Mouse (Mus musculus): ENCODE measurements around the gene Dctpp1. TPM values are rescaled to one million over a fixed set of nuclear protein-coding genes. Genes with fewer than 3 reads are reported as not detected.

The Dctpp1 gene
- polyA plus RNA-seq, 1 experiment from 2014 or later = 130 TPM

DNA sequence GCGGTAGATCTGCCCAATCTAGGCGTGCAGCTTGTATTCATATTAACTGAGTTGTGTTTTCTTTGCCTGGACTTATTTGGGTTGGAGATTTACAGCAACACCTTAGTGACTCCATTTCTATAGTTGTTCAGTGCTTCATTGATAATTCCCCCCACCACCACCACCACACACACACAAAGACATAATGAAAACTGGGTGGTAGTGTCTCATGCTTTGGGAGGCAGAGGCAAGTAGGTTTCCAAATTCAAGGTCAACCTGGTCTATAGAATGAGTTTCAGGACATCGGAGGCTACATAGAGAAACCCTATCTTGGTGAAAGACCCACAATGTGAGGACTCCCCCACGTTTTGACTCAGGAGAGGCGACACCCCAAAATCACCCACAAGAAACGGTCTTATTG lies 35.9 kb downstream of the Dctpp1 start:
- no peaks in the 10 kb centered on the region for H3K4me1 ChIP-seq
- no peaks in the 10 kb centered on the region for H3K9me3 ChIP-seq
- no peaks in the 10 kb centered on the region for H3K27me3 ChIP-seq (replicated peaks)
- WGBS = 93% methylated on average over 6 of the region's 6 CpGs
- H3K4me2 ChIP-seq (replicated peaks) = no peak overlapping the region
- H3K9ac ChIP-seq = no peak overlapping the region
- peaks cover 9% of the 10 kb centered on the region for H3K36me3 ChIP-seq
- ATAC-seq (ENCODE audit: low FRiP score, low read depth) = no peak
- no peak overlapping the region for H3K27ac ChIP-seq
- no peak overlapping the region for H3K4me3 ChIP-seq

DNA sequence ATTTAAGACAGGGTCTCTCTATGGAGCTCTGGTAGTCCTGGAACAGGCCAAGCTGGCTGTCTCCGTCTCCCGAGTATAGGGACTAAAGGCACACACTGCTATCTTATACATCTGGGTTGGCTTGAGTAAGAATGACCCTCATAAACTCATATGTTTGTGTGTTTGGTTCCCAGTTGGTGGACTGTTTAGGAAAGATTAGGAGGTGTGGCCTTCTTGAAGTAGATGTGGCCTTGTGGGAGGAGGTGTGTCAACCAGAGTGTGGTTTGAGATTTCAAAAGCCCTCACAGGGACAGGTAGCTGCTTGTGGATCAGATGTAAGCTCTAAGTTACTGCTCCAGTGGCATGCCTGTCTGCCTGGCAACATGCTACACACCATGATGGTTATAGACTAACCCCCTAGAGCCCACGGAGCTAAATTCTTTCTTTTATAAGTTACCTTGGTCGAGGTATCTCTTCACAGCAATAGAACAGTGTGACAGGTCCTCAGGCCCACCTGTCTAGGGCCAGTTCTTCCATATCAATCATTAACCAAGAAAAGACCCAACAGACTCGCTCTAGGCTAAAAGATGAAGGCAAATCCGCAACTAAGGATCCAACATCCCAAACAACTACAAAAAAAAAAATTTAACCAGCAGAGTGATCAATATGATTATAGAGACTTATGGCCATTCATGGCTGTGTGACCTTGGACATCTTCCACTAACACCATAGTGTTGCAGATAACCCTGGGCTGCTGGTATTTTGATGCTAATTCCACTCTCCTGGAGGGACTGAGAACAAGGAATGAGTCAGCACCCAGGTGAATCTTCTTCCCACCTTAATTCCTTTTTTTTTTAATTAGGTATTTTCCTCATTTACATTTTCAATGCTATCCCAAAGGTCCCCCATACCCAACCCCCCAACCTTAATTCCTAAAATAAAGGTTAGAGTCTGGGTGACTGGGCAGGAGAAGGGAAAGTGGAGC lies 36.7 kb downstream of the Dctpp1 start:
- WGBS = 90% methylated on average over 6 of the region's 6 CpGs
- no peaks in the 10 kb centered on the region for H3K4me1 ChIP-seq
- H3K9ac ChIP-seq = no peak overlapping the region
- no peak overlapping the region for H3K4me3 ChIP-seq
- no peak overlapping the region for H3K27ac ChIP-seq
- no peak overlapping the region for H3K4me2 ChIP-seq (replicated peaks)
- peaks cover 2% of the 10 kb centered on the region; the same call in 1 of the 2 replicates for H3K36me3 ChIP-seq
- H3K27me3 ChIP-seq (replicated peaks) = no peaks in the 10 kb centered on the region
- ATAC-seq (ENCODE audit: low FRiP score, low read depth) = no peak
- no peaks in the 10 kb centered on the region for H3K9me3 ChIP-seq

DNA sequence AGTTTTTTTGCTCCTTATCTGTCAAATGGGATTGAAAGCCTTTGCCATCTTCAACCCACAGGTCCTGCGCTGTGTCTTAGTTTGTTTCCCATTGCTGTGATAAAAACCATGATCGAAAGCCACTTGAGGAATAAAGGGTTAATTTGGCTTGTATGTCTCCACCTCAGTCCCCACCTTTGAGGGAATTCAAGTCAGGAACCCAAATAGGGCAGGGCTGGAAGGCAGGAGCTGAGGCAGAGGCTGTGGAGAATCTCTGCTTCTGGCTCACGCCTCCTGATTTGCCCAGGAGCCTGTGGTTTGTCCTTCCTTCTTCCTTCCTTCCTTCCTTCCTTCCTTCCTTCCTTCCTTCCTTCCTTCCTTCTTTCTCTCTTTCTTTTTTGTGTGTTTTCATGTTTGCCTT lies 37.4 kb downstream of the Dctpp1 start:
- Histone ChIP-seq H3K4me1 (no peaks in the 10 kb centered on the region), H3K27ac (no peak overlapping the region), H3K27me3 (replicated peaks) (no peaks in the 10 kb centered on the region), H3K4me2 (replicated peaks) (no peak overlapping the region), H3K36me3 (peaks cover 2% of the 10 kb centered on the region; the same call in 1 of the 2 replicates), H3K4me3 (no peak overlapping the region), H3K9me3 (no peaks in the 10 kb centered on the region), H3K9ac (no peak overlapping the region)
- ATAC-seq (ENCODE audit: low FRiP score, low read depth) = no peak
- WGBS = 97% methylated on average over 3 of the region's 3 CpGs

DNA sequence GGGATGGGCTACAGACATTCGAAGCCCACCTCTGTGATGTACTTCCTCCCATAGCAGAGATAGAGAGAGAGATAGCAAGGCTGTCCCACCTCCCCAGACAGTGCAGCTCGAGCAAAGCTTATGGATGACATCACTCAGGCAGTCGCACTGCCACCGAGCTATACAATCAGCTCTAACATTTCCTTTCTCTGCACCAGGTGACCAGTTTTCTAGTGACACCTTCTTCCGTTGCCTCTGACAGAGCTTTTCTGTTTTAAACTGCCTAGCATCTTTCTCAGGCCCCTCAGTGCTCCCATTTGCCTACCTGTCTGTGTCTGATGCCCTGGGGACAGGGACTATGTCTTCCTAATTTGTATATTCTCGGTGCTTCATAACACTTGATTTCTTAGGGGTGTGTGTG lies 40.1 kb downstream of the Dctpp1 start:
- no peak overlapping the region for H3K27ac ChIP-seq
- no peak overlapping the region for H3K4me2 ChIP-seq (replicated peaks)
- no peak for ATAC-seq (ENCODE audit: low FRiP score, low read depth)
- 81% methylated on average over 6 of the region's 6 CpGs for WGBS
- H3K36me3 ChIP-seq = peaks cover 2% of the 10 kb centered on the region; the same call in 1 of the 2 replicates
- H3K4me1 ChIP-seq = no peaks in the 10 kb centered on the region
- no peaks in the 10 kb centered on the region for H3K27me3 ChIP-seq (replicated peaks)
- H3K9ac ChIP-seq = no peak overlapping the region
- no peak overlapping the region for H3K4me3 ChIP-seq
- H3K9me3 ChIP-seq = no peaks in the 10 kb centered on the region

DNA sequence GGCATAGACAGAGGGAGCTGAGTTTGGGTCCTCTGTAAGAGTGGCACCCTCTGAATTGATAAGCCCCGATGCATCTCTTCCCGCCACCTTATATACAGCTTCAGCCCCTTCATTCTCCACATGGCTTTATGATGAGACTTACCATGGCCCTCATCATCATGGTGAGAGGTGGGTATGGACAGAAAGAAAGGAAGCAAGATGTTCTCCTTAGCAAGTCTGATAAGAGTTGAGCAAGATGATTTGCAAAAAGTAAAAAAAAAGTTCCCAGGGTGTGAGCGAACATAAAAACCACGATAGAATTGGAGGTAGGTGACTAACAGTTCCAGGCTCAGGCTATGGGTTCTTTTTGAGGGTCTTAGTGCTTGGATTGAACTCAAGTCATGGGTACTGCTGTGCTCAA lies 41.8 kb downstream of the Dctpp1 start:
- no peak for ATAC-seq (ENCODE audit: low FRiP score, low read depth)
- 0 out of 2 replicates have a peak, but pooled peaks cover 10% of the 10 kb centered on the region for H3K27me3 ChIP-seq (replicated peaks)
- peaks cover 2% of the 10 kb centered on the region; the same call in 1 of the 2 replicates for H3K36me3 ChIP-seq
- no peak overlapping the region for H3K9ac ChIP-seq
- 94% methylated on average over 4 of the region's 4 CpGs for WGBS
- no peaks in the 10 kb centered on the region; the same call in 1 of the 2 replicates for H3K4me1 ChIP-seq
- no peaks in the 10 kb centered on the region for H3K9me3 ChIP-seq
- H3K27ac ChIP-seq = no peak overlapping the region
- no peak overlapping the region for H3K4me3 ChIP-seq
- no peak overlapping the region for H3K4me2 ChIP-seq (replicated peaks)

DNA sequence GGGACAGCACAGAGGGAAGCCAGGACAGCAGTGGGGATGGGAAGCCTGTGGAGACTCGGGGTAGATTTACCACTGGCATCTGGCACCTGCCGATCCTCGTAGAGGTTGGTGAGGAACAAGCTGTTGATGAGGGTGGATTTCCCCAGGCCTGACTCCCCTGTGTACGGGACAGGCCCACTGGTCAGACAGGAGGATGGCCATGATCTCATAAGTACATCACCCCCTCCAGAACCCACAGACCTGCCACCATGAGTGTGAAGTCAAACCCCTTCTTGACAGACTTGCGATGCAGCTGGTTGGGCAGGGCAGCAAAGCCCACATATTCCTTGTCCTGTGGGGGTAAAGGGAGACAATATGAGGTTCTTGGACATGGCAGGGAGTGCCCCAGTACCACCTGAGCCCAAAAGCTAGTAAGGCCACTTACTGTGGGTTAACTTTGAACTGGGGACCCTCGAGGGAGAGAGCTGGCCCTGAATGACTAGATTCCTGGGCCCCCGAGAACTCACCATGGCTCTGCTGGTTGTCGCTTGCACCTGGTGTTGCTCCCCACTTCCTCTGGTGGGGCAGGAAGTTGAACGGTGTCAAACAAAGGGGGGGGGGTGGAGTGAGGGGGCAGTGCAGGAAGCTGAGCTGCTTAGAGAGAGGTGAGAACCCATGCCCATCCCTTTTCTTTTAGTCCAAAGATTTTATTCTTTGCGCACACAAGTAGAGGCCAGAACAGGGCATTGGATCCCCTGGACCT lies 42.4 kb downstream of the Dctpp1 start:
- H3K4me1 ChIP-seq = no peaks in the 10 kb centered on the region; the same call in 1 of the 2 replicates
- H3K9me3 ChIP-seq = no peaks in the 10 kb centered on the region
- H3K36me3 ChIP-seq = no peaks in the 10 kb centered on the region; the same call in 1 of the 2 replicates
- H3K27ac ChIP-seq = no peak overlapping the region
- H3K4me3 ChIP-seq = no peak overlapping the region
- H3K27me3 ChIP-seq (replicated peaks) = 0 out of 2 replicates have a peak, but pooled peaks cover 11% of the 10 kb centered on the region
- no peak for ATAC-seq (ENCODE audit: low FRiP score, low read depth)
- H3K9ac ChIP-seq = no peak overlapping the region
- H3K4me2 ChIP-seq (replicated peaks) = no peak overlapping the region
- WGBS = 77% methylated on average over 10 of the region's 10 CpGs

DNA sequence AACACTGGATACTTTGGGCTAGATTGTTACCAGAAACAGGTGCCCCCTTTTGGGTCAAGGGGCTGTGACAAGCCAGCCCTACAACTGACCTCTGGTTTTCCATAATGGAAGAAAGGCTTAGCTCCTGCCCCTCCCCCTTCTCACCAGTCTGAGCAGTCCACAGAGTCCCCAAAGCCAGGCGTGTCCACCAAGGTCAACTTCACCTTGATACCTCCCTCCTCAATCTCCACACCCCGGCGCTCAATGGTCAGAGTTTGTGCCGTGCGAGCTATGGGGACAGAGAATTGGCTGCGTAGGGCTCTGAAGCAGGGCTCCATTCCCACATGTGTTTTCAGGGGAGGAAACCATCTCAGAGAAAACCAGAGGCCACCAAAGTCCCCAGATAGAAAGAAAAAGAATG lies 43.0 kb downstream of the Dctpp1 start:
- Histone ChIP-seq H3K9me3 (no peaks in the 10 kb centered on the region), H3K4me3 (no peak overlapping the region), H3K27me3 (replicated peaks) (0 out of 2 replicates have a peak, but pooled peaks cover 13% of the 10 kb centered on the region), H3K4me2 (replicated peaks) (no peak overlapping the region), H3K27ac (no peak overlapping the region), H3K4me1 (no peaks in the 10 kb centered on the region; the same call in 1 of the 2 replicates), H3K36me3 (no peaks in the 10 kb centered on the region), H3K9ac (no peak overlapping the region)
- no peak for ATAC-seq (ENCODE audit: low FRiP score, low read depth)
- WGBS = 91% methylated on average over 6 of the region's 6 CpGs

DNA sequence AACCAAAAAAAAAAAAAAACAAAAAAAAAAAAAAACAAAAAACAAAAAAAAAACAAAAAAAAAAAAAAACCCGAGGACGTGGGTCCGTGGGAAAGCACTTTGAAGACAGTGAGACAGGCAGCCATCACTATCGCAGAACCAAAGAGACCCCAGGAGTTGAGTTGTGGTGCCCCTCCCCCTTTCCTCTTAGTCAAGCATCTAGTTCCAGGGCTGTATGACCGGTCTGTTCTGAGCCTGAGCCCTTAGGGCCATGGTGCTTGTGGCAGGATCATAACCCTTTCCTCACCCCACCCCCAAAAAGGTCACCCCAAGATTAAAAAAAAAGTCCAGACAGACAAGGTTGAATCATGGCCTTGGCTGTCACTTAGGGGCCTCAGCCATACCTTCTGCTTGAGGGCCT lies 44.2 kb downstream of the Dctpp1 start:
- no peak overlapping the region for H3K9ac ChIP-seq
- no peaks in the 10 kb centered on the region; the same call in 1 of the 2 replicates for H3K4me1 ChIP-seq
- no peak for ATAC-seq (ENCODE audit: low FRiP score, low read depth)
- no peaks in the 10 kb centered on the region for H3K9me3 ChIP-seq
- H3K36me3 ChIP-seq = no peaks in the 10 kb centered on the region
- 90% methylated on average over 5 of the region's 5 CpGs for WGBS
- H3K4me2 ChIP-seq (replicated peaks) = no peak overlapping the region
- H3K4me3 ChIP-seq = no peak overlapping the region
- 0 out of 2 replicates have a peak, but pooled peaks cover 13% of the 10 kb centered on the region for H3K27me3 ChIP-seq (replicated peaks)
- no peak overlapping the region for H3K27ac ChIP-seq

DNA sequence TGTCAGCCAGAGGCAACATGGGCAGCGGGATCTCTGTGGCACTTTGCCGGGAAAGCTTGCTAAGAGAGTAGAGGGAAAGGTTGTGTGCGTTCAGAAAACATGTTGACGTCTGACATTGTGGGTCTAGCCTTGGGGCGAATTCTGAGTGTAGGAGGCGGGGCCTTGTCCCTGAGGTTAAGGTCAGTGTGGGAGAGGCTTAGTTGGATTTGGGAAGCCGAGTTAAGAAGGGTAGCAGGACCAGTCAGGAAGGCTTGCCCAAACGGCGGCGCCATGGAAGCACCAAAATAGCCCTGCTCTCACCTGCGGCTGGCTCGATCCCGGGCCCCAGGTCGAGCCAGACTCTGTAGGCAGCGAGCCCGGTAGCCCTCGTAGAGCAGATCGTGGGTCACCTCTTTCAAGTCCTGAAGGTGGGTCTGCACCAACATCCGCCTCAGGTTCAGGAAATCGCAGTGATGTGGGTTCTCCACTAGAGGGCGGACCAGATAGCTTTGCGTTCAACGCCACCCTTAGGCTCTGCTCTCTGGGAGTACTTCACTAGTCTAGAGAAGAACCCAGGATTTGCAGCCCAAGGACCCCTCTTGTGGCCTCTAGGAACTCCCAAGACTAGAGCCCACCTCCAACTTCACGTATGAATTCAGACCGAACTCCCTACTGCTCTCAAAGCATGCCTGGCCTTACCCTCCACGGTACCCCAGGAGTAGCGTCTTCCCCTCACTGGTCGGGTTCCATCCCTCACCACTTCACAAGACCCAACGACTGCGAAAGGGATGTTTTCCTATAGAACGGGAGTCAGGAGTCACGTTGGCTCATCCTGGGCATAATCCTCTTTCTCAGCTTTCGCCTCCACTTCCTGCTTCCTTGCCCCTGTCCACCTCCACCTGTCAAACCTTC lies 45.3 kb downstream of the Dctpp1 start:
- WGBS = 26% methylated on average over 33 of the region's 33 CpGs
- H3K4me1 ChIP-seq = no peaks in the 10 kb centered on the region; the same call in 1 of the 2 replicates
- H3K36me3 ChIP-seq = no peaks in the 10 kb centered on the region
- ATAC-seq (ENCODE audit: low FRiP score, low read depth) = no peak
- H3K27ac ChIP-seq = no peak overlapping the region
- H3K4me2 ChIP-seq (replicated peaks) = peak overlapping the region; percentile 53
- no peak overlapping the region for H3K4me3 ChIP-seq
- H3K9me3 ChIP-seq = no peaks in the 10 kb centered on the region
- 0 out of 2 replicates have a peak, but pooled peaks cover 13% of the 10 kb centered on the region for H3K27me3 ChIP-seq (replicated peaks)
- peak overlapping the region; percentile 40; the same call in 1 of the 2 replicates for H3K9ac ChIP-seq

DNA sequence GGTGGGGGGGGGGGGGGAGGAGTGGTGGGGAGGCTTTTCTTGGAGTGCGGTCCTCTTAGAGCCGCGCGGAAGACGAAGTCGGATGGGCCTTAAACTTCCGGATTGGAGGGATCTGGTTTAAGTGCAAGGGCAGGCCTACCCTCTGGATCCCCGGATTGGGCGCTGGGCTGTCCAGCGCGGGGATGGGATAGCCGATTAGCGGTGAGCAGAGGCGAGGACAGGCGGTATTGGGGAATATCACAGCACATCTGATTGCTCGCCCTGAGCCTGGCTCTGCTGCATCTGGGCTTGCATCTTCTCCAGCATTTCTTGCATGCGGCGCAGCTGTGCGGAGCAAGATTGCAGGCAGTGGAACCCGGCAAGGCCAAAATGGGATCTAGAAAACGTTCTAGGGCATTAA lies 46.0 kb downstream of the Dctpp1 start:
- Histone ChIP-seq H3K36me3 (no peaks in the 10 kb centered on the region), H3K4me3 (no peak overlapping the region), H3K9ac (0 out of 2 replicates have a peak overlapping the region, but pooled peaks have one; percentile 40), H3K27ac (no peak overlapping the region), H3K4me2 (replicated peaks) (peak overlapping the region; percentile 53), H3K4me1 (peaks cover 1% of the 10 kb centered on the region), H3K9me3 (no peaks in the 10 kb centered on the region), H3K27me3 (replicated peaks) (0 out of 2 replicates have a peak, but pooled peaks cover 13% of the 10 kb centered on the region)
- no peak for ATAC-seq (ENCODE audit: low FRiP score, low read depth)
- WGBS = 24% methylated on average over 21 of the region's 21 CpGs

DNA sequence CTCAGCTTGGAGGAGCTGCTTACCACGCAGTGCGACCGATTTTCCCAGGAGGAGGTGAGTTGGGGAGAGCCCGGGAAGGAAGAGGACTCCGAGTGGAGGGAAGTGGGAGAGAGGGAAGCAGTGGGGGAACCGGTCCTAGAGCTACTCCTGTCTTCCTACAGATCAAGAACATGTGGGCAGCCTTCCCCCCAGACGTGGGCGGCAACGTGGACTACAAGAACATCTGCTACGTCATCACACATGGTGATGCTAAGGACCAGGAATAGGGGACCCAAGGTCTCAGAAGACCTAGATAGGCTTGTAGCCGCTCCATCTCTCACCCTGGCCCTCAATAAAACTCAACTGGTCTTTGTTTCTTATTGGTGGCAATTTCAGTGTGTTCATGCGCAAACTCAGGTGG lies 46.6 kb downstream of the Dctpp1 start:
- no peak overlapping the region for H3K27ac ChIP-seq
- no peak overlapping the region for H3K9ac ChIP-seq
- H3K4me2 ChIP-seq (replicated peaks) = 0 out of 2 replicates have a peak overlapping the region, but pooled peaks have one; percentile 53
- no peak overlapping the region for H3K4me3 ChIP-seq
- ATAC-seq (ENCODE audit: low FRiP score, low read depth) = no peak
- peaks cover 6% of the 10 kb centered on the region for H3K4me1 ChIP-seq
- 0 out of 2 replicates have a peak, but pooled peaks cover 13% of the 10 kb centered on the region for H3K27me3 ChIP-seq (replicated peaks)
- no peaks in the 10 kb centered on the region for H3K36me3 ChIP-seq
- no peaks in the 10 kb centered on the region for H3K9me3 ChIP-seq
- 47% methylated on average over 12 of the region's 12 CpGs for WGBS

All from neural tube, embryonic 12.5 days (tissue).